Mouse (Mus musculus): Measurements from ENCODE around the gene Gm28048. TPM values are rescaled to one million over a fixed set of nuclear protein-coding genes. Genes with fewer than 3 reads are reported as not detected.

Gene Gm28048
- total RNA-seq (2021) = 1 to 10 TPM; 3.2 to 3.6 TPM
- long read RNA-seq, experiment 1, partial matches to known transcripts = 0 of 1 reads
- long read RNA-seq, experiment 1, other reads (novel, unspliced or antisense) = 1 of 1 reads
- long read RNA-seq, experiment 2 = 0 reads

DNA sequence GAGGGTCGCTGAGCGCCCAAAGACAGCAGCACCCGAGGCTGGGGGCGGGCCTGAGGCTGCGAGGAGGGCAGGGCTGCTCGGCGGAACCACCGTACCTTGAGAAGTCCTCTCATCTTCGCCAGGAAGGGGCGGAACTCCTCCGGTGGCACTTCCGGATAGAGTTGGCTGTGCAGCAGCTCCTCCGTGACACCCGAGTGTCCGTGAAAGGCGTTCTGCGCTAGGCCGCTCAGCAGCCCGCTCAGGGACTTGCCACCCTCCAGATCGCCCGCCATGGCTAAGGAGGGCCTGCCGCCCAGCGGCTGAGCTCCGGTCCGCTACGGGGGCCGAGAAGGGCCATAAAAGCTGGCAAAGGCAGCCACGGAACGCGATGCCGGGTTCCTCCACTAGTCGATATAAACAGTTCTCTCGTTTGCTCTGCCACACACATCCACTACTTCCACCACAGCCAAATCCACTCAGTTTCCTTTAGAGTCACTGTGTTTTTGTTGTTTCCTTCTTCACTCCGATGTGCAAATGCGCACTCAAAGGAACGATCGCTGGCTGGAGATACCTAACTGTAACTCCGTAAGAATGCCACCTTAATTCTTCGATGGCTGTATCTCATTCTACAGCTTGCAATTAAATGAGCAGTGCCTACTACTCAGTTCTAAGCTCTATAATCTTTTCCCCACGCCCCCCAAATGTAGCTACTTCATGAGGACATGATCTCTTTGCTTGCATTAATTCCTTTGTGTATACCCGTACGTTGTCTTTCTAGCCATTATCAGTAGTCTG, at the start of gene Gm28048, which contains the start of gene Commd1:
Gene Gm28048, minus strand, starts transcription at position 107 of the 774 bp plus-strand sequence.
Gene Commd1, minus strand, starts transcription at position 399 of the 774 bp plus-strand sequence.
- intact Hi-C loops (cut with DNase I; ENCODE audit: low total_unique reads) = no loop called here
- peak; percentile 98 for DNase-seq

DNA sequence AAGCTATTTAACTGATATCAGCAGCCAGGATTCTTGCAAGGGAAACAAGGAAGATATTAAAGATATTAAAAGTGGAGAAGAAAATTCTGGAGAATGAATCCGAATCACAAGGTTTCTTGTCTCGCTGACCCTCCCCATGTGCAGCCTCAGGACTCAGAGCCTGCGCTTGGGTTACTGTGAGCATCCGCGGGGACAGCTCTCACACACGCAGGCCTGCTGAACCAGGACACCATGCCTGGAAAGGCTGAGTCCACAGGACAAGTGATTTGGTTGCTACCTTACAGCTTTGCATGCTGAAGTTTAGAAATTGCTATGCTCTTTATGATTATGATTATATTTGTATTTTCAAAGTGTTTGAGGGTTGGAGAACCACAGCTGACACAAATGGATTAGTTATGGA, 47.5 kb upstream of the Gm28048 start:
- no peak for DNase-seq
- intact Hi-C loops (cut with DNase I; ENCODE audit: low total_unique reads) = no loop called here

DNA sequence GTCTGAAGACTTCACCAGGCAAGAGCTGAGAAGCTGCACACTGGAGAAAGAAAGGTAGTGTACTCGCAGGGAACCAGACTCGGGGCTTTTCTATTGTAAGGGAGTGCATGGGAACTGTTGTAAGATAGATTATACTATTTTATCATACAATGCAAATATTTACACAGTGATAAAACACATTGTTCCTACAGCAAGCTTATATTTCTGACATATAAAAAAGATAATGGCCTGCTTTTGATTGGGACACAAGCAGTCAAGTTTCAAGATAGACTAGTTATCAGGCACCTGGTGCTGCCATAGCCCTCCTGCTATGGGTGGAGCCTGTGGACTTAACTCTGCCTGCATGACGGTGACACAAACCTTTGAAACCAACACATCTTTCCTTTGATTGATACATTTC, 47.1 kb upstream of the Gm28048 start:
- DNase-seq = no peak
- intact Hi-C loops (cut with DNase I; ENCODE audit: low total_unique reads) = no loop called here

DNA sequence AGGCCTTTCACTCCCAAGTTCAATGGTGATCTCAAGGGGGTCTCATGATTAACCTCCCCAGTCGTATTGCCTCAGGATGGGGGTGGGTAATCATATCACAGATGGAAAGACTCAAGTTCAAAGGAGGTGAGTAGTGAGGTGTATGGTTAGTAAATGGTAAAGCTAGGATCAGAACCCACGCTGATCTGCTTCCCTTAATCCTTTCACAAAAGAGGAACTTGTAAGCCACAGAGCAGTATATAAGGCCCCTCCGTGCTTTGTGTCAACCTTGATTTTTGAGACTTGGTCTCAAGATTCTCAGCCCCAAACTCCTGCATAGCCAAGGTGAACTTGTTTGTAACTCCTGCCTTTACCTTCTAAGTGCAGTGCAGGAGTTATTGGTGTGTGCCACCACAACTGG, 42.3 kb upstream of the Gm28048 start:
- intact Hi-C loops (cut with DNase I; ENCODE audit: low total_unique reads) = no loop called here

DNA sequence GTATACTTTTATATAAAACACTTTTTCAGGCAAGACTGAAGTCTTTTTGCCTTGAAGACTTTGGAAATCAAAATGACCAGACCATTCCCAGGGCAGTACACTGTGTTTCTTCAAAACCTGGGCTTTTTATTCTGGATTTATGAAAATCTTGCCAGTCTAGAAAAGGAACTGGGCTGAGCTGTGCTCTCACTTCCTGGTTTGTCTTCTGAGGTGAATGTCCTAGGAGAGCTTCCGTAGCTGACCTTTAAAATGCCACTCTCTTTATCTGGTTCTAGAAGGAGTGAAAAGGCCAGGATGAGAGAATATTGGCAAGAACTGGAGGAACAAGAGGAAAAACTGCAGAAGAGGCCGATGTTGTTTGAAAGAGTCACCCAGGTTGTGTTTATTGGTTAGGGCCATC, 41.3 kb upstream of the Gm28048 start:
- intact Hi-C loops (cut with DNase I; ENCODE audit: low total_unique reads) = no loop called here
- no peak for DNase-seq

More for the DNA sequence above, 42.3 kb upstream of the Gm28048 start:
- DNase-seq = no peak

DNA sequence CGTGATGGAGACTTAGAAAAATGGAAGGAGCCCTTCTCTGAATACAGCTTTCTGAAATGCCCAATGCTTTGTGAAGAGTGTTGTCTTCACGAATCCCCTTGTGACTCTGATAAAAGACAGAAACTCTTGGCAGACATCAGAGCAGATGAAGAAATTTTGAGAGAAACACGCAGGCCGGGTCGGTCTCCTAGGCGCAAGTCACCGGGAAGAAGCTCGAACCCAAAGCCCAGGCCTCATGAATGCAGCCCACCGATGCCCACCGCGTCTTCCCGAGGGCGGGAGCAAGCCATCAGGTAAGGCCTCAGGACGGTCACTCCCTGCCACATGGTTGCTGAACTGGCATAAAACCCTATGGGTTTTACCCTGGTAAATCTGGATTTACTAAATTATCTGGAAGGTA, 39.0 kb upstream of the Gm28048 start:
- DNase-seq = no peak
- intact Hi-C loops (cut with DNase I; ENCODE audit: low total_unique reads) = no loop called here

DNA sequence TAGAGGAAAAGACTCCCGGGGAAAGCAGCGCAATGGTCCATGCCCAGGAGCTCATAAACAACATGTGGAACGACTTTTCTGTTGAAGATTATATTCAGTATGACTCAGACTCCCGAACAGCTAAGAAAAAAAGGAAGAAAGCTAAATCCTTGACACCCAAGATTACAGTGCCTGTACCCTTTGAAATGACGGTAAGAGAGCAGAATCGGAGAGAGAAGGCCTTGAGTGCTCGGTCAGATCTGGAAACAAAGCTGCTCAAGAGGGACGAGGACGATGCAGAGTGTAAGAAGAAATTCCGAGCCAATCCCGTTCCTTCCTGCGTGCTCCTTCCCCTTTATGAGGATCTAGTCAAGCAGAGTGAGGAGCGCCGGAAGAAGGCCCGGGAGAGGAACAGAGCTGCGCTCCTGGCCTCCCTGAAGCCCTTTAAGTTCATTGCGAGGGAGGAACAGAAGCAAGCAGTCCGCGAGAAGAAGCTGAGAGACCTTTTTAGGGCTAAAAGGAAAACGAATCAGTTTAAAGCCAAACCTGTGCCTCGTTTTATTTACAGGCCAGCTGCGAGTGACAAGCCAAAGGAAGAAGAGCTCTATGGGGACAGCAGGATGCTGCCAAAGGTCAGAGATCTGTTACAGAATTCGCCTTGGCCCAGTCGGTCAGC, 38.4 kb upstream of the Gm28048 start:
- no peak for DNase-seq
- intact Hi-C loops (cut with DNase I; ENCODE audit: low total_unique reads) = no loop called here

DNA sequence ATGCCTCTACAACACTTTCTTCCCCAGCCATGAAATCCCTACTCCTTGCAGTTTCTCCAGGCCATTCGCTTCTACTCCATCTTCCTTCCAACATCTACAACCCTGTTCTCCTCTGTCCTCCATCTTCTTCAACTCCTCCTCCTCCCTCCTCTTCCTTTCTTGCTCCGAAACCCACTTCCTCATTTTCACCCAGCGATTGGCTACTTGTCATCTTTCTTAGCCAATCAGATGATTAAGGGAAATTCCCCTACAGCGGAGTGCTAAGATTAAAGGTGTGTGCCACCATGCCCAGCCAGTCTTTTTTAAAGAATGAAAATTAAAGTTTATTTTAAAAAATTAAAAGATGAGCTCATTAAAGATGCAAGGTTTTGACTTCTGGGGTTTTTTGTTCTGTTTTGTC, 36.1 kb upstream of the Gm28048 start:
- intact Hi-C loops (cut with DNase I; ENCODE audit: low total_unique reads) = no loop called here
- no peak for DNase-seq

DNA sequence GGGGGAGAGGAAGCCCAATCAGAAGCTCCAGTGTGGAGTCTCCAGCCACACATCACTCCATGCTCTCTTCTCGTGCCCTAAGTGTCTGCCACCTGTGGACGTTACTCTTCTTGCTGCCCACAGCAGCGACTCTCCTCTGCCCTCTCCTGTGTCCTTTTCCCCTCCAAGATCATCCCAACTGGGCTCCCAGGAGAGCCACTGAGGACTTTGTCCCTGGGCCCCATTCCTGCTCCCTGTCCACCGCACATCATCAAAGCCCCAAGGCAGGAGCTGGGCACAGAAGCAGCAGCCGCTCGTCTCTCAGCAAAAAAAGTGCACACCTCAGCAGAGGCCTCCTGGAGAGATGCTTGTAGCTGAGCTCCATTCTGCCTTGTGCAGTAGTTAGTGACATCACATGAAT, 33.1 kb upstream of the Gm28048 start:
- intact Hi-C loops (cut with DNase I; ENCODE audit: low total_unique reads) = no loop called here
- no peak for DNase-seq

DNA sequence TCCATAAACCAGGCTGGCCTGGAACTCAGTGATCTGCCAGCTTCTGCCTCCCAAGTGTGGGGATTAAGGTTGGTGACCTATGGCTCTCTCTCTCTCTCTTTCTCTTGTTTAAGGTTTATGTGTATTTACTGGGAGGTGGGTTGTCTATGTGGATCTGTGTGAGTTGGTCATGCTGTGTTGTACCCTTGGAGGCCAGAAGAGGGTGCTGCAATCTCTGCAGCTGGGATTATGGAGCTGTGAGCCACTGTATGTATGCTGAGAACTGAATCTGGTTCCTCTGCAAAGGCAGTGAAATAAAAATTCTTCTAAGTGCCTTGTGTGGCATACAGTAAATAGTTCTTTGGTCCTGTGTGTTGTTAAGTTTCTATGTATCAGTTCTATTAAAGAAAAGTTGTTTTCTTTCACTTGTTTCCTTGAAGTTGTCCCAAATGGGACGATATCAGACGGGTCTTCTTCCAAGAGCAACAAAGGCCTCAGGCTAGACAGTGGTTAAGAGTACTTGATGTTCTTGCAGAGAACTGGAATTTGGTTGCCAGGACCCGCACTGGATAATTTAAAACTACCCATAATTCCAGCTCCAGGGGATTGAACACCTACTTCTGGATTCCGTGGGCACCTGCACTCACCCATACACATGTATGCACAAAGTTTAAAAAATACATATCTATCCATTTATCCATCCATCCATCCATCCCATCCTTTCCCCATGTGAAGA, 31.8 kb upstream of the Gm28048 start:
- no peak for DNase-seq
- intact Hi-C loops (cut with DNase I; ENCODE audit: low total_unique reads) = no loop called here

DNA sequence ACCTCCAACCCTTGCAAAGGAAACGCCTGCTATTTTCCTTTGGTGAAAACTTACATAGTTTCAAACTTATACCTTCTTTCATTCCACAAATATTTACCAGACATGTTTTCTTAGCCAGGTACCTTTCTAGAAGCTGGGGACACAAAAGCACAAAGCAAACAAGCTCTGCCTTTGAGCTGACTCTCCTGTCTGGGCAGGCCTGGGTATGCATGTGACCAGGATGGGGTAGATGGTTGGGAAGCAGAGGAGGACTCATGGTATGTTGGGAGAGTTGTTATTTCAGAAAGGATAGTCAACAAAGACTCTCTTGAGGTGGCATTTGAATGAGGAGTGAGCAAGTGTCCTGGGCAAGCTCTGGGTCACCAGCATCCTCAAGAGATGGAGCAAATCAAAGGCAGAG, 31.2 kb upstream of the Gm28048 start:
- intact Hi-C loops (cut with DNase I; ENCODE audit: low total_unique reads) = no loop called here
- DNase-seq = no peak

DNA sequence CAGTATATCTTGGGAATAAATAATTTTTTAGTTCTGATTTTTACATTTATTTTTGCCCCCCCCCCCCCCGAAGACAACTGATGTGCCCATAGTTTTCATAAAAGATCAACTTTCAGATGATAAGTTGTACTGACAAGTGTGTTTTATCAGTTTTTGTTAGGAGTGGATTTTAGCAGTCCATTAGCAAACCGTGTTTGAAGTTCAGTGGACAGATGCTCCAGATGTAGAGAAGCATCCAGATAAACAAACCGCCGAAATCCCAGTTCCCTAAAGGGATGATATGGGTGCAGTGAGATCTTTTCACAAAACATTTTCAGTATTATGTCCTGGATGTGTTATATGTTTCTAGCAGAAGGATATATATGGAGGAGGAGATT, 26.9 kb upstream of the Gm28048 start:
- no peak for DNase-seq
- intact Hi-C loops (cut with DNase I; ENCODE audit: low total_unique reads) = loop anchor here (10.0 kb wide), 1 partner anchor 136 kb away; no protein-coding TSS in a partner anchor

DNA sequence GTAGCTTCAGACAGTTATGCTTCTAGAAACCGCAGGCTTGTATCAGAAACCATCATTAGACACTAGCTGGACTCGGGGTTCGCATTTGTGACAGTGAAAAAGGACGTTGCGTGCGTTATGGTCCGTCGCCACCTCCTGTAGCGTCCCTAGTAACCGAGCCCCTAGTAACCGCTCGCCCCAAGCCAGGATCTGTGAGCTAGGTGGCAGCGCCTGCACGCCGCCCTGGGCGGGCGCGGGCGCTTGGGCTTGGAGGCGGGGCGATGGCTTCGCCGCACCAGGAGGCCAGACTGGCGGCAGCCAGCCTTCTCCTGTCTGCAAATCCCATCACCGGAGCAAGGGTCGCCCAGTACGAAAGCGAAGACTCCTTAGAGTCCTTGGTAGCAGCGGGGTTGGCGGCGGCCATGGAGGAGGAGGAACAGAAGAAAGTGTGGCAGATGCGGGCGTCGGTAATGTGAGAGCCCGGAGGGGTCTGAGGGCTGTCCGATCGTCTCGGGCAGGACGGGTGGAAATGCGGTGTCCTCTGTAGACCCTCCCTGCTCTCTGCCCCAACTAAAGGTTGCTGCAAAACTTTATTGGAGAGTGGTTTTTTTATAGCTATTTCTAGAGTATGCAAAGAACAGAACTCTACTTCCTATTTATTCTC, 26.4 kb upstream of the Gm28048 start:
- intact Hi-C loops (cut with DNase I; ENCODE audit: low total_unique reads) = loop anchor here (10.0 kb wide), 1 partner anchor 136 kb away; no protein-coding TSS in a partner anchor
- peak; percentile 84 for DNase-seq

DNA sequence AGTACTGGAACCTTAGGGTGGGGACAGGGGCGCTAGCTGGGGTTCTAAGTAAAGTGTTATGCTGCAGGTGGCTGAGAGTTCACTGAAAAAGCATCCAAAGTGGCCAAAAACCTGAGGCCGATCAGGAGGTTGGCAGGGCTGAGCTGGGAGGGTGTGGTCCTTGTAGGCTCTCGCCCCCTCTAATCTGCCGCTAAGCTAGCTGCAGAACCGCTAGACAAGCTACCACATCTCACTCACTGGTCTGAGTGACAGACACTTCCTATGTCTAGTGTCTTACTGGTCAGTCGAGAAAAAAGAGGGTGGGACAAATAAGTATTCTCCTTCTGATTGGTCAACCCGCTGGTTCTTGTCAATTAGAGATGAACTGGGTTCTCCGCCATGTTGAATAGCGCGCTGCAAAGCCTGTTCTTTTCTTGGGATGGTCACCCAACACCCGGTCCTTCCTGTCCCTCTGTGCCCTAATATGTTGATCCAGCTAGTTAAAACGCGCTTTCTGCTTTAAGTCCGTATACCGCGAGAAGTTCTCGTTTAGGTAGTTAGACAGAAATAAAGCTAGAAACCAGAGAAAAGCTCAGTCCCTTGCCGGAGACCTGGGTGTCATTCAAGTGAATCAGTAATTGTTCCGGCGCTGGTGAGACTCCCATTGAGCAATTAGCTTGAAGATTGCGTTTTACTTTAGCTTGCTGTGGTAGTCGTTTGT, 25.7 kb upstream of the Gm28048 start, which contains the start of gene Fam161a:
Gene Fam161a, plus strand, starts transcription at position 51 of the 700 bp plus-strand sequence.
- intact Hi-C loops (cut with DNase I; ENCODE audit: low total_unique reads) = loop anchor here (10.0 kb wide), 1 partner anchor 137 kb away; no protein-coding TSS in a partner anchor
- DNase-seq = peak; percentile 55

DNA sequence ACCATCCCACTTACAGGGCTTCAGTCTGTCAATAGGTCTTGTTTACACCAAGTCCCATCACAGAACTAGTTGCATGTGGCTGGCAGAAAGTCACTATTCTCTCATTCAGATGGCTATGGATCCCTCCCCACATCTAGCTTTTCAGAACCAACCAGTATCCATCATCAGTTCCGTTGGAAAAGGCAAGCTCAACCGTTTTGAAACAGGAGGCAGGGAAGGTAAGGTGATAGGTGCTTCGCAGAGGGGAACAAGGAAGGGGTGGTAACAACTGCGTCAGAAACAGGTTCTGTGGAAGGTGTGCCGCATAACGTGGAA, 25.2 kb upstream of the Gm28048 start:
- intact Hi-C loops (cut with DNase I; ENCODE audit: low total_unique reads) = loop anchor here (10.0 kb wide), 1 partner anchor 138 kb away; no protein-coding TSS in a partner anchor

DNA sequence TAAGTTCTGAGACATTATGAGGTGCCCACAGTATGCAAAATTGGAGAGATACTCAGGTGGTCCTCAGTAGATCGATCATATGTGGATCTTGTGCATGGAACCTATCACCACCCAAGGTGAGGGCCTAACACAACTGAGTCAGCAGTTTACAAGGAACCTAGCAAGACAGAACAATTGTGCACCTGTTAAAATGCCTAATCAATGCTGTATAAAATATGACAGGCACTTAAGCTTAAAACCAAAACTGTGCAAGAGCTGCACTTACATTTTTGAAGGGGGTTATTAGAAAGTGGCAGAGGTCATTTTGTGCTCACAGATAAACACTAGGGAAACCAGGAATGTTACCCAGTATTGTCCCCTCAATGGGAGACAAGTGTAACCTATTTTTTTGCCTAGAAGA, 23.4 kb upstream of the Gm28048 start:
- intact Hi-C loops (cut with DNase I; ENCODE audit: low total_unique reads) = loop anchor here (10.0 kb wide), 1 partner anchor 140 kb away; no protein-coding TSS in a partner anchor
- DNase-seq = no peak

More for the DNA sequence above, 25.2 kb upstream of the Gm28048 start:
- no peak for DNase-seq

DNA sequence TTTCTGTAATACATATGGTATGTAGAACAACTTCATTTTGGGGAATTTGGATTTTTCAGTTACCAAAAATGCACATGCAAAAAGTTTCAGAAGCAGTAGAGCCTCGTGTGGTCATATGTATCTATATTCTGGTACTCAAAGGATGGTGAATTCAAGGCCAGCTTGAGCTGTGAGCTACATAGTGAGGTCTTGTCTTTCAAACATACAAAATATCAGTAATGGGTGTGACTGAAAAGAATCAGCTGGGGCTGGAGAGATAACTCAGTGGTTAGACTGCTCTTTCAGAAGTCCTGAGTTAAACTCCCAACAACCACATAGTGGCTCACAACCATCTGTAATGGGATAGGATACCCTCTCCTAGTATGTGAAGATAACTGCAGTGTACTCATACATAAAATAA, 16.4 kb upstream of the Gm28048 start:
- DNase-seq = no peak
- intact Hi-C loops (cut with DNase I; ENCODE audit: low total_unique reads) = no loop called here

DNA sequence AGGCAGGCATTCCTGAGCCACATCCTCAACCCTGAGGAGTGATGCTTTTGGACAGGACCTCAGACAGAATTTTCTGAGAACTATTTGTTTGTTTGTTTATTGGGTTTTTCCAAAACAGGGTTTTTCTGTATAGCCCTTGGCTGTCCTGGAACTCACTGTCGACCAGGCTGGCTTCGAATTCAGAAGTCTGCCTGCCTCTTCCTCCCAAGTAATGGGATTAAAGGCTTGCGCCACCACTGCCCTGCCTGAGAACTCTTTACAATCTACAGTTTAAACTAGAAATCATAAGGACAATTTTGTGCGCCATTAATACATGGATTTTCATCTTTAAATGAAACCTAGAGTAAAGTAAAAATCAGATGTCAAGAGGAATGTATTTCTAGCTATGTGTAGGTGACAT, 13.6 kb upstream of the Gm28048 start:
- DNase-seq = no peak
- intact Hi-C loops (cut with DNase I; ENCODE audit: low total_unique reads) = no loop called here

DNA sequence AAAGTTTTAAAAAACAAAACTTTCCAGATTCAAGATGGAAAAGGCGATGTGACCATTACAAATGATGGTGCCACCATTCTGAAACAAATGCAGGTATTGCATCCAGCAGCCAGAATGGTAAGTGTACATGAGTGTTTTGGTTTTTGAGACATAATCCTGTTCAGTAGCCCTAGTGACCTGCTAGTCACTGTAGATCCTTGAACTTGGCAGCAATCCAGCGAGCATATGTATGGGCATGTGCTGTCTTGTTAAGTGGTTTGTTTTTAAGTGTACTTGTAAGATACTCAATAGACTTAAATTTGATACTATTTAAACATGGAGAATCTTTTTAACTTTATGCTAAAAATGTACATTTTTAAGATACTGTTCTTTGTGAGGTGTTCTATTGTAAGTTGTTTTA, 12.4 kb upstream of the Gm28048 start:
- intact Hi-C loops (cut with DNase I; ENCODE audit: low total_unique reads) = loop anchor here (5.0 kb wide), 1 partner anchor 278 kb away; no protein-coding TSS in a partner anchor
- no peak for DNase-seq

Data from gastrocnemius, postnatal 14 days (tissue).